Mouse (Mus musculus) lung, postnatal 0 days (tissue): ENCODE results near the gene Rnf149.

Experiments used
- CTCF ChIP-seq: IDR thresholded peaks from 2 replicates; pipeline ENCODE4 v1.5.1; 2016; ENCODE audit warnings: antibody characterized with exemption, mild to moderate bottlenecking
- EP300 ChIP-seq: IDR thresholded peaks from 2 replicates; pipeline ENCODE4 v1.6.1; 2016; ENCODE audit warnings: antibody characterized with exemption, mild to moderate bottlenecking, control low read depth

DNA sequence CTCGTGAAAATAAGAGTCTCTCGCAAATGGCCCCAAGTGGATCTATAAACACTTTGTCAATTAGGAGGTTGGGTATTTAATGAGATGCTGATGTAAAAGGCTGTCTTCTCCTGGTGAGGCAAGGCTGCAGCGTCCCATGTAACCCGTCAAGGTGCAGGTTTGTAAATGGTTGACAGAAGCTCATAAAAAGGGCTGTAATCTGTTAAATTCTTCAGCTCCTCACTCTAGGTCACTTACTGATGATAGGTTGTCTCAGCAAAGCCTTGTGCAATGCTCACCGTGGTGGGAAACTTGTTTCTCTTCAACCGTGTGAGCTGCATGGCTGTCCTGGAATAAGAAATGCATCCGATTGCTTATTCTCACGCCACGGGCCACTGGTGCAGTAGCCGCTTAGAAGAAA is 16.6 kb upstream of the Rnf149 start:
- TF ChIP-seq CTCF, result no peak
- TF ChIP-seq EP300, result no peak
